Mouse (Mus musculus) liver, adult 2 months (tissue): ENCODE measurements around the gene Zfp990.
"Not testable (repeated sequence)": the region's sequence is repeated elsewhere in the genome, so short reads cannot be mapped to it uniquely, and the experiment has no call there.

Experiments used
- CTCF ChIP-seq: fragments of 200-500 bp; IDR thresholded peaks from 2 replicates; pipeline ENCODE4 v1.5.1; 2011; ENCODE audit warnings: low read depth, low read length, control low read depth
- POLR2A ChIP-seq: fragments of 200-500 bp; IDR thresholded peaks from 2 replicates; pipeline ENCODE4 v1.6.1; 2011; ENCODE audit warnings: low read length, control low read depth; ENCODE audit not compliant: insufficient read depth; ENCODE audit errors: extremely low read depth

DNA sequence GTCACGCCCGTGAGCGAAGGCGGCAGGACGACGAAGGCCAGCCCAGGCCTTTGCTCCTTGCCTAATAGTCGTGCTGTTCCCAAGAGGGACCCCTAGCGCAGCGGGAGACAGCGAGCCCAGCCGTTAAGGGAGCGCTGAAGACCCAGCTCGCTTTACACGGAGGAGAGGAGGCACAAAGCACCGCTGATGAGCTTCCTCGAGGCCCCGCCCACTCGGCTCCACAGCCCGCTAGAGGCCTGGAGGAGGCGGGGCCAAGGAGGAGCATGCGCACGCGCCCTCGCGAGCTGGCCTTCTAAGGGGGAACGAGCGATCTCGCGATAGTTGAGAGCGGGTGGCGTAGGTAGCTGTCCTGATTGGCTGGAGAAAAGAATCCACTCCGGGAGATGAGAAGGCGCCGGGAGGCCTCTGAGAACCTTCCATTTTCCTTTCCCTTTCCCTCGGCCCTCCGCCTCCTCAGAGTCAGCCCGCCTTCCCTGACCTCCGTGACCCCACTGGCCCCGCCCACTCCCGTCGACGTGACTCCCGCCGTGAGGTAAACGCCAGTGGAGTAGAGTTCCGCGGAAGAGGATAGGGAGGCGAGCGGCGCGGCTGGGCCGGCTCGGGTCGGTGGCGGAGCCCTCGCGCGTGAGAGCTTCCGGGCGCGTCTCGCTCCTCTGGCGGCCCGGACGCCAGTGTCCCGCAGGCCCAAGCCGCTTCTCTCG, 46.9 kb upstream of the Zfp990 start:
- not testable (repeated sequence) for TF ChIP-seq CTCF, POLR2A
